Mouse (Mus musculus) frontal cortex, postnatal 10 days (tissue): ENCODE measurements around the gene Rgs7.
A peak's percentile ranks its signal among the peaks of the same experiment; 100 is the strongest.

Source experiments
- DNase-seq, 2 experiments: peaks; one replicate each; pipeline ENCODE4 v3.0.0; 2022; ENCODE audit warnings: low spot score in 2 of 2, mixed read lengths in 1 of 2

Rgs7 gene

DNA sequence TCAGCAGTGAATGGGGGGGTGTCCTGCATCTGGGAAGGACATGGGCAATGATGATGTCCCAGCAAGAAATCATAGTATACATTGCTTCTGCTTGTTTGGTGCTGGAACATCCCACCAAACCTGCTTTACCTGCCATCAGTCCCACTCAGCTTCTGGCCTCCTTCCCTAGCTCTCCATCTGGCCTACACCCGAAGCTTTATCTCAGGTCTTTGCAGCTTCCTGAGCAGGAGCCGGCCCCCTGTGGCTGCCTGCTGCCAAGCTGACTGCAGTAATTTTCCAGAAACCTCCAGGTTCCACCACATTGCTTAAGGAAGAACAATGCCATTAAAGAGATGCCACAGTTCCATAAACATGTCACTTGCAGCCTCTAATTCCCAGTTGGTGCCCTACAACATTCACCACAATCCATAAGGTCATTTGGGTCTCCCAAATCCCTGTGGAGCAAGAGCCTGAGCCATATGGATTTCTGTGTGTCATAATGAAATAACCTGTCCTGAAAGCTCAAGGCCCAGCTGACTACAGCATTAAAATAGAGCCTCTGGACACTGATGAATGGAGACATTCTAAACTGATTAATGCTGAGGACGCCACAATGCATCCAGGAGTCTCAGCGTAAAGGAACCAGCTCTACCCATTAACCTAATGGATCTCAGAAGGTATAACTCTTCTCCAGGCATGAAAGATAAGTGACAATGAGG is 60.8 kb downstream of the Rgs7 start:
- DNase-seq: no peak

- no peak for DNase-seq
These were observed 65.2 kb downstream of the Rgs7 start for GRCm38 (mm10) chr1:175427112-175427511.

DNA sequence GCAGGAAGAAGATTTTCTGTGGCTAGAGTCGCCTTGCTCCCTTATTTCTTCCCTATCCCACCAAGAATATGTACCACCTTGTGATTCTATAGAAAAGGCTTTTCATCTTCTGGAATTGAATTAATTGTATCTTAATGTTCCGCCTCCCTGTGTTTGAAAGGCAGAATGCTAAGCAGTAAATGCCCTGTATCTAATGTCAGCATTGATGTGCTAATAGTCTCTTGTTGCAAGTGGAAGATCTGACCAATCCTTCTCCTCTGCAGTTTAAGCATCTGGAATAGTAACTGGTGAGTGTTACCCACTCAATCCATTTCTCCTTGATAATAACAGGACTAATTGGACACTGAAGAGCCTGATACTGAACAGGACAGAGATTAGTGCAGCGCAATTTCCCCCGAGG is 65.9 kb downstream of the Rgs7 start:
- no peak for DNase-seq

DNA sequence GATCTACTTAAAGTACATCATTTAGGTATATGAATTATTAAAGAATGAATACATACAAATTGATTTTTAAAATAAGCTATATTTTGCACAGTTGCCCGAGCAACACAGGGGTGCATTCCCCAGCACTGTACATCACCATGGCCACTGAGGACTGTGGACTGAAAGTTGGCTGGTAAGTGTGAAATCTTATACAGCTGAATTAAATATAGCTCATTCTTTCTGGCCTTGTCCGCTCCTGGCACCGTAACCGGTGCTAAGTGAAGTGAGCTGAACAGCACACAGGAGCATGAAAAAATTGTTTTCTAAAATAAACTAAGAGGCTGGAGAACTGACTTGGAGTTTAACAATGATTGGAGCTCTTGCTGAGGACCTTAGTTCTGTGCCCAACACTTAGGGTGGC is 71.4 kb downstream of the Rgs7 start:
- peak in 1 of 2 experiments; percentile 25 for DNase-seq

DNA sequence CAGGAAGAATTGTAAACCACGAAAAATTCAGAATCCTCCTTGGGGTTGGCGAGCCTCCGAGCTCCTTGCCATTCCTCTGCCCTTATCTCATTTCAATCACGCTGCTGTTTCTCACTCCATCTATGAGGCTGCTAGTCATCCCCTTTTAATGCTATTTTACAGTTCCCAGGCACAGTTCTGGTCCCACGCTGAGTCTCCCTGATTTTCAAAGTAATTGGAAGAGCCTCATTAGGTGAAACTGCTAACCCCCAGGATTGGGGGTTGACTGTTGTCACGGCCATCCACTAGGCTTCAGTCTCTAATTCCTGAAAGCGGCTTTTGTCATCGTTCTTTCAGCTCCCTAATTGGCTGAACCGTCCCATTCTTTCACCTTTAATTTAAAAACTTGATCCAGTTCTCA is 76.6 kb downstream of the Rgs7 start:
- no peak for DNase-seq

GRCm38 (mm10) chr1:175410399-175410798 is 81.9 kb downstream of the Rgs7 start:
- DNase-seq: no peak

DNA sequence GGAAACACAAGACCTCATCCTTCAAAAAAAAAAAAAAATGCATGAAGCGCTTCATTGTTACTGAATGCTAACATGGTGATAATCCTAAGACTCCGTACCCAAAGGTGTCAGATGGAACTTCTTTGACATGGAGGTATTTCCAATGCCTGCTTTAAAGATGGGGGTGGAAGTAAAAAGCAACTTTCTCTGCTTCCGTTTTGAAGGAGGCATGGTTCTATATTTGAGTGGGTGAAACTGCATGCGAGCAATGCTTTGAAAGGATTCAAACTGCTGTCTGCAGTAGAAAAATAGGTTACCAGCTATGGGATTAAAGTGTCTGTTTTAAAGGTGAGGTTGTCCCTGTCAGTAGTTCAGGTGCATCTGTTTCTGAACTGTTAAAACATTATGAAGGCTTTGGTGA is 100.4 kb downstream of the Rgs7 start:
- no peak for DNase-seq

DNA sequence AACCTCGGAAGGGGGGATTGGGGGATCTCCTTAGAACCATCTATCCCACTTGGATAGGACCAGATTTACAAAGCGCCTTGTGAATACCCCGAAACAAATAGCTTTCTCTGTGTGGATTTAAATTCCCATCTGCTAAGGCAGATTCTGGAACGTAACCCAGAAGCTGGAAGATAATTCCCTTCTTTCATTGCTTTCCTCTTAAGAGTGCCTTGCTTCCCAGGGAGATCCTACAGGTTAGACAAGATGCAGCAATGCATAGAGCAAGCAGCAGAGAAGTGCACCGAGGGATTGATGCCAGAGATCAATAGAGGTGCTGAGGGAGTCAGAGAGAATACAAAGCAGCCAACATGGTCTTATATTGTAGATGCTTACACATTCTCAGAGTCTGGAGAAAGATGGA is 103.0 kb downstream of the Rgs7 start:
- no peak for DNase-seq

GRCm38 (mm10) chr1:175385581-175386235 is 106.6 kb downstream of the Rgs7 start:
- DNase-seq: peak; percentile 15 to 25

DNA sequence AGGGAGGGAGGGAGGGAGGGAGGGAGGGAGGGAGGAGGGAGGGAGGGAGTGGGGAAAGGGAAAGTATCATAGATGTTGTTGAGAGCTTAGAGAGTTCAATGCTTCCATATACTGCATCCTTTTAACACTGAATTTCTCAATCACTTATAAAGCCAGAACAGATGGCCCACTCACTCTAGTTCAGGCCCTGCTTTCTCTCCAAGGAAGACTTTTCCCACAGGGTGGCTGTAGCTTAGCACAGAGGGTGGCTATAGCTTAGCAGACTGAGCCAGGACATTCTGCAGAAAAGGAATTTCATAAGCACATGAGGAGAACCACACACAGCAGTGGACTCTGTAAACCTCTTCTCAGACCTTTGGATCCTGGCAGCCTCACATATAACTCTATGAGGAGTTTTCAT is 119.7 kb downstream of the Rgs7 start:
- DNase-seq: no peak

GRCm38 (mm10) chr1:175368062-175368461 is 124.2 kb downstream of the Rgs7 start:
- DNase-seq: no peak

DNA sequence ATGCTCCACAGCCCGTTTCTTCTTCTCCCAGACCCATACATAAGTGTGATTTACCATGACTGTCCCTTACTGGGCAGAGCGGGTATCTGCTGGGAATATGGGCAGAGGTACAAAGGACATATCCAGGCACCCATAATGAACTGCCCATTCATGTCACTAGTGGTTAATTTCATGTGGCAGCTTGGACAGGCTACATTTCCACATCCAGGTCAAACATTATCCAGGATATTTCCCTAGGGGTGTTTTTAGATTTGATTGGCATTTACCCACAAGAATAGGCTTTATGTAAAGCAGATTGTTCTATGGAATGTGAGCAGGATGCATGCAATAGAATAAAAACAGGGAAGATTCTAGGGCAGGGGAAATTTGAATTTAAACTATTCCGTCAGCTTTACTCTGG is 128.7 kb downstream of the Rgs7 start:
- no peak for DNase-seq

DNA sequence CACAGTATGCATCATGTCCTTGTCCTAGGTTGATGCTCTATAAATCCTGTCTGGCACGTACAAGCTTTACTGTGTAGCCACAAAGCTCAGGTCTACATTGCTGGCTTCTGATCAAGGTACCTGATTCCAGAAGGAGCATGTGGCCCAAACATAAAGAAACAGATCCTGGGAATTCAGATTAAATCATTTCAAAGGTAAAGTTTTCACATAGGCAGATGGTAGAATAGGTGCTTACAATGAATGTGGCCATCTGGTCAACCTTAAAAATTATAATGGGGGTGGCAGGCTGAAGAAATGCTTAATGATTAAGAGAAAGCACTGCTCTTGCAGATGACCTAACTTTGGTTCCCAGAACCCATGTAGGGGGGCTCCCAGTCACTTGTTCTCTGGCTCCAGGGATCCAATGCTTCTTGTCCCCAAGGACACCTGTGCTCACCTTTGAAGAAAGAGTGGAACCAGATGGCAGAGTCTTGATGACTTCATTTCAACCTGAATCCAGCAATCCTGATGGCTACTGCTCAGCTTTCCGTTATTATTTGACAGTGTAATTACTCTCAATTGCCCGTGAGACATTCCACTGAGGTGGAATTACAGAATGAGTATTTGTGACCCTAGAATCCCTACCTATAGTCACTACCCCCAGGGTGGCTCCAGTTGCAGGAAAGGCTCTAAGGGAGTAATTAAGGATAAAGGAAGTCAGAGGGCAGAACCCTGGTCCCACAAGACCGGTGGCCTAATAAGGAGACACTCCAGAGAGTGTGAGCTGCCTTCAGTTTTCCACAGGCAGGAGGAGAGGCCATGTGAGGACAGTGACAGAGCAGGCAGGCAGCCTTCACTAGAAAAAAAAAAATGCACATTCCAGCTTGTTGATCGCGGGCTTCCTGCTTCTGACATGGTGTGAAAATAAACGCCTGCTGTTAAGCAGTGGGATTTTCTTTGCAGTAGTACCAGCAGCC is 132.6 kb downstream of the Rgs7 start:
- peak; percentile 16 to 22 for DNase-seq

GRCm38 (mm10) chr1:175352921-175353320 is 139.4 kb downstream of the Rgs7 start:
- no peak for DNase-seq

DNA sequence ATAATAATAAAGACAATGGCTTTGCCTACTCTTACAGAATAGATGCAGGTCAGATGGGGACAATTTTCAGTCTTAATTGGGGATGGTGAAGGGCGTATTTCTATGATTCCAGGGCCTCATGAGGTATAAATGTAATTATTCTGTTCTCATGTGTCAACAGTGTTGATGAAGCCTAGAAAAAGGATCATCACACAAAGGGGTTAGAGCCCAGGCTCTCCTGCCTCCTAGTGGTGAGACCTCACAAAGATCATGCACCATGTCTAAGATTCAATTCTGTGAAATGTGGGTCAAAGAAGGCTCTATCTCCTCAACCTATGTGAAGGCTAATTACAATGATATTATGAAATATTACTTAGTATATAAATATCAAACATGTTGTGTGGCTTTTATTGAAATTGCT is 146.1 kb downstream of the Rgs7 start:
- DNase-seq: no peak

- DNase-seq: no peak
These were observed 156.1 kb downstream of the Rgs7 start for GRCm38 (mm10) chr1:175336191-175336590.

DNA sequence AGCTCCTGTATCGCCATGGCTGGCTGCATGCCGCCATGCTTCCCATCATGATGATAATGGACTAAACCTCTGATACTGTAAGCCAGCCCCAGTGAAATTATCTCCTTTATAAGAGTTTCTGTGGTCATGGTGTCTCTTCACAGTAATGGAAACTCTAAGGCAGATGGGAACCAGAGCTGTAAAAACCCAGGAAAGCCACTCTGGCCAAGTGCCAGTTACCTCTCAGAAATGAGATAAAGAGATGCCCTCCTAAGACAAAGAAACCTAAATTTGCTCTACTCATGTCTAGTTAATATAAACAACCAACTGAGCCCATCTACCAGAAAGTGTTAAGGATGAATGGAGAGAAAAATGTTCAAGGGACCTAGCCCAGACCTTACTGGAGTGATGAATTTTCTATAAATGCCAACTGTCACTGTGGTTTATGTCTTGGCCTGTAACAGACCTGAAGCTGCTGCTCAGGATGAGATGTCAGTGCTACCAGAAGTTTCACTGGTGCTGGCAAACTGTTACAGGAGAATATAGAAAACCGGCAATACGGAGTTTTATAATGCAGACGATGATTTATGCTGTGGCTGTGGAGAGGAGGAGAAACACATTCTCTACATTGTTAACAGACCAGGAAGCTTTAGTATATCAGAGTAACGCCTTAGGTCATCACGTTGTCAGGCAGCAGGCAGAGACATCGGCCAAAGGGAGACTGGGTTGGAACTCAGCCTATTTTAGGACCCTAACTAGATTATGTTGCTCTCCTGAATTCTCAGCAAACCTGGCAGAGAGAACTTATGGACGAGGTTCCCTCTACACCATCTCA is 159.1 kb downstream of the Rgs7 start:
- no peak for DNase-seq

DNA sequence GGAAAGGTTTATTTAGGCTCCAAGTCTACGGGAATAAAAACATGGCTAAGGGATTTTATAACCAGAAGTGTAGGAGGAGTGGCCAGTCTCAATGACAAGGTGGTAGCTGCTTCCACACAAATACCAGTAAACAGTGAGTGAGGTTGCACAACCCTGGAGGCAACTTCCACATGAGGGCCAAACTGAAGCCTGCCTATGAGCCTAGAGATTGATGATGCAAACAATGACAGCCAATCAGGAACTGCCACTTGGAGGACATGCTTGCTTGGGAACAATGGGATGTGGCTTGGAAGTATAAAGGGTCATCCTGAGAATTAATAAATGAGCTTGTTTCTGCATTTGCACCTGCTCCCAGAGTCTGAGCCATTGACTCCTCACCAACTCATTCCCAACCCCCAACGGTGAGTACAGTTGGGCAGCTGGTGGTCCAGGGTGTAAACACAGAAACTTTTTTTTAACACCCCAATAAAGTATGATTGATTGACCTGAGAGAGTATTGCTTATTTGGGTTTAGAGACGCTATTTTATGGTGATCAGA is 162.3 kb downstream of the Rgs7 start:
- DNase-seq: no peak

DNA sequence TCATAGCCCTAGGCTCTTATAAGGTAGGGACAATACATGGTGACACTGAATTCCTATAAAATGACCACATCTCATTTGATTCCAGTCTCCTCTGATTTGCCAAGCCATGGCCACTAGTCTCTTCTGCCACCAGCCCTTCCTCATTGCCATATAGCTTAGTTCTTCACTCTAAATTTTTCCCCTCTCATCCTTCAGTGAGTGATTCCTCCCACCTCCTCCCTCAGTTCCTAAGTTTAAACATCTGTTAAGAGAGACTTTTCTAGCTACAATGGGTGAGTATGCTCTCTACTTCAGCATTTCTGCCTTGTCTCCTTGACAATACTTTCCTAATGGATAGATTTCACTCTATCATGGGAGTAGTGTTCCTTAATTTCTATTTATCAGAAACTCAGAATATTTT is 169.5 kb downstream of the Rgs7 start:
- DNase-seq: no peak

DNA sequence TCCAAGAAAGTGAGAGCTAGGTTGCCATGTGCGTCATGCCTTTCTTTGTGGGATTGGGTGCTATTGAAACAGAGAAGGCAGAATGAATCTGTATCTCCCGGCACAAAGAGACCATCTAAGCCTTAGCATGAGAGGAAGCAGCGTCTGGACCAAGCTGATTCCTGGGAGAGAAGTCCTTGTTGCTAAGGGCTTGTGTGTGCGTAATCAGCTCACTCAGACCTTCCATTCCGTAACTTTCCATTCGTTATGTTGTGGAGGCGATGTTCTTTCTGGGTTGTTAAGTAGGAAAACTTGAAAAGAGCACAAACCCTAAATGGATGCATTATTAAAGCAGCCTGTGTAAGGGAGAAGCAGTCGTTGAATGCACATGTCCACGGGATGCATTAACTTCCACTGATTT is 173.1 kb downstream of the Rgs7 start:
- DNase-seq: no peak

DNA sequence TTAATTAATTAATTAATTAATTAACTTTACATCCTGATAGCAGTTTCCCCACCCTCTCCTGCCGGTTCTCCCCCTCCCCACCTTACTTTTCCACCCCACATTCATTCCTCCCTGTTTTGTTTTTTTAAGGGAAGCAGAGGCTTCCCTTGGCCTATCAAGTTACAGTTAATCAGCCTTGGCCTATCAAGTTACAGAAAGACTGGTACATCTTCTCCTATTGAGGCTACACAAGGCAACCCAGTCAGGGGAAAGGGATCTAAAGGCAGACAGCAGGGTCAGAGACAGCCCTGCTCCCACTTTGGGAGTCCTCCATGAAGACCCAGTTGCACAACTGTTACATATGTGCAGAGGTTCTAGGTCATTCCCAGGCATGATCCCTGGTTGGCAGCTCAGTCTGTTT is 175.0 kb downstream of the Rgs7 start:
- no peak for DNase-seq
